In the genomic region with DNA sequence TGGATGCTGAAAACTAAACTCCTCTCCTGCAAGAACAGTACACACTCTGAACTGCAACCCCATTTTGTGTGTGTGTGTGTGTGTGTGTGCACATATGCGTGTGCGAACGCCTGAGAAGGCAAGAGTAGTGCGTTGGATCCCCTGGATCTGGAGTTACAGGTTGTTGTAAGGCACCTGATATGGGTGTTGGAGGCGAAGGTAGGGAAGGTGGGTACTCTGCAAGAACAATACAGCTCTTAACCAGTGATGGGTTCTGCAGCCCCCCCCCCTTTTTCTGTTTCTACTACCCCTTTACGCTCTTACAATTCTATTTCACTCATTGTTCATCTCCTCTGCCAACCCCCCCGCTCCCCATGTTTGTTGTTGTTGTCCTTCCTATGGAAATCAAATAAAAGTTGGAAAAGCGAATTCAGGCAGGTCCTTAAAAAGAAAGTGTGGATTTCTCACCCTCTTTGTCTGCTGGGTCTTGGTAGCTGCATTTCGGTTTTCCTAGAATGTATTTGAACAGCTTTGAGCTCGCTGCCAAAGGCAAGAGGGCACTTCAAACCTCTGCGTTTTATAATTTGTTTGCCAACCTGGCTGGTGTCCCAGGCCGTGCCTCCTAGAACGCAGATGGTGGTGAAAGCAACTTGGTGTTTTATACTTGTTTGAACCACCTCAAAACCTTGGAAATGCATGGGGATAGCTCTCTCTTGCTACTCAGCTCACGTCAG, we compare ENCODE assay signal across 11 mouse cellular contexts. TPM values are rescaled to one million over a fixed set of nuclear protein-coding genes. Genes with fewer than 3 reads are reported as not detected.
DNase-seq lines count a peak whose midpoint lies in the region; ATAC-seq and TF ChIP-seq lines count a peak whose summit lies in the region.
"Had no signal": no experiment of that assay in that cellular context is flagged by ENCODE, and none has a peak within 500 bp of the region (broad histone marks: within the 10 kb centered on the region; RNA-seq: fewer than 3 reads in every experiment).

No protein-coding gene starts in this region.

- DNase-seq in forebrain, embryonic 11.5 days (ENCODE audit: low spot score): no peak
- no peak for DNase-seq in midbrain, embryonic 10.5 days (ENCODE audit: low spot score)
- peak; percentile 38 for DNase-seq in kidney, postnatal 10 days
- DNase-seq in midbrain, postnatal 0 days (ENCODE audit: low spot score): peak; percentile 58
- DNase-seq in left cerebral cortex, adult 9 months (ENCODE audit: low spot score in 2 of 2): no peak
- DNase-seq in embryo, embryonic 11 days: no peak
- DNase-seq: cerebellum, adult 18-20 months; thymus, adult 18-20 months had no signal

- WGBS in forebrain, embryonic 15.5 days: 61% methylated on average over 14 of the region's 14 CpGs
- WGBS in forebrain, embryonic 11.5 days: 91% methylated on average over 14 of the region's 14 CpGs
- 89% methylated on average over 14 of the region's 14 CpGs for WGBS in midbrain, embryonic 10.5 days
- WGBS in midbrain, embryonic 16.5 days: 84% methylated on average over 14 of the region's 14 CpGs
- 77% methylated on average over 14 of the region's 14 CpGs for WGBS in midbrain, postnatal 0 days

- H3K4me3 ChIP-seq in forebrain, embryonic 15.5 days: no peak overlapping the region
- H3K4me3 ChIP-seq in forebrain, embryonic 11.5 days (ENCODE audit: low read depth, low read length): no peak overlapping the region
- H3K4me3 ChIP-seq in midbrain, embryonic 10.5 days: no peak overlapping the region
- no peak overlapping the region for H3K4me3 ChIP-seq in midbrain, embryonic 16.5 days (ENCODE audit: low read depth, low read length)
- no peak overlapping the region for H3K4me3 ChIP-seq in midbrain, postnatal 0 days (ENCODE audit: low read depth, low read length)
- H3K4me3 ChIP-seq: hindbrain, embryonic 13.5 days had no signal

- peak overlapping the region; percentile 23; the same call in 1 of the 2 replicates for H3K27ac ChIP-seq in forebrain, embryonic 15.5 days (replicated peaks)
- no peak overlapping the region for H3K27ac ChIP-seq in forebrain, embryonic 11.5 days (ENCODE audit: low read depth, low read length)
- H3K27ac ChIP-seq in midbrain, embryonic 10.5 days (replicated peaks): 0 out of 2 replicates have a peak overlapping the region, but pooled peaks have one; percentile 33
- H3K27ac ChIP-seq in midbrain, embryonic 16.5 days (ENCODE audit: low read length): no peak overlapping the region
- no peak overlapping the region for H3K27ac ChIP-seq in midbrain, postnatal 0 days (ENCODE audit: low read depth, low read length)
- H3K27ac ChIP-seq: hindbrain, embryonic 13.5 days had no signal

- TF ChIP-seq CTCF in midbrain, postnatal 0 days (IDR thresholded peaks at IDR 0.05): no peak

- H3K4me2 ChIP-seq in forebrain, embryonic 15.5 days (replicated peaks): no peak overlapping the region
- H3K4me2 ChIP-seq in forebrain, embryonic 11.5 days (ENCODE audit: low read depth, low read length, severe bottlenecking): no peak overlapping the region
- no peak overlapping the region for H3K4me2 ChIP-seq in midbrain, embryonic 16.5 days (ENCODE audit: low read length)
- no peak overlapping the region for H3K4me2 ChIP-seq in midbrain, postnatal 0 days (ENCODE audit: low read depth, low read length, poor library complexity, severe bottlenecking)
- H3K4me2 ChIP-seq: hindbrain, embryonic 13.5 days had no signal

- H3K36me3 ChIP-seq in forebrain, embryonic 15.5 days: no peaks in the 10 kb centered on the region
- H3K36me3 ChIP-seq in forebrain, embryonic 11.5 days (ENCODE audit: control insufficient read depth, insufficient read depth, low read length): no peaks in the 10 kb centered on the region
- H3K36me3 ChIP-seq in midbrain, embryonic 10.5 days: peaks cover 7% of the 10 kb centered on the region
- H3K36me3 ChIP-seq in midbrain, embryonic 16.5 days (ENCODE audit: control insufficient read depth, insufficient read depth, low read length): no peaks in the 10 kb centered on the region
- no peaks in the 10 kb centered on the region for H3K36me3 ChIP-seq in midbrain, postnatal 0 days (ENCODE audit: insufficient read depth, low read length)
- H3K36me3 ChIP-seq: hindbrain, embryonic 13.5 days had no signal

- peak; percentile 64 for ATAC-seq in forebrain, embryonic 15.5 days (replicated peaks)
- no peak for ATAC-seq in forebrain, embryonic 11.5 days (replicated peaks; ENCODE audit: low FRiP score)
- no peak for ATAC-seq in midbrain, embryonic 16.5 days
- ATAC-seq in midbrain, postnatal 0 days (ENCODE audit: low FRiP score): no peak

- no peaks in the 10 kb centered on the region for H3K27me3 ChIP-seq in forebrain, embryonic 15.5 days
- H3K27me3 ChIP-seq in forebrain, embryonic 11.5 days (ENCODE audit: control insufficient read depth, insufficient read depth, low read length): no peaks in the 10 kb centered on the region
- H3K27me3 ChIP-seq in midbrain, embryonic 10.5 days (ENCODE audit: low read depth, poor library complexity, severe bottlenecking): no peaks in the 10 kb centered on the region
- no peaks in the 10 kb centered on the region for H3K27me3 ChIP-seq in midbrain, embryonic 16.5 days (ENCODE audit: control insufficient read depth, insufficient read depth, low read depth, low read length)
- no peaks in the 10 kb centered on the region for H3K27me3 ChIP-seq in midbrain, postnatal 0 days (ENCODE audit: insufficient read depth, low read length)
- H3K27me3 ChIP-seq: hindbrain, embryonic 13.5 days had no signal

- H3K4me1 ChIP-seq in forebrain, embryonic 15.5 days: peaks cover 25% of the 10 kb centered on the region
- peaks cover 6% of the 10 kb centered on the region; the same call in 1 of the 2 replicates for H3K4me1 ChIP-seq in forebrain, embryonic 11.5 days (replicated peaks; ENCODE audit: control insufficient read depth, insufficient read depth, low read length)
- H3K4me1 ChIP-seq in midbrain, embryonic 10.5 days: peaks cover 78% of the 10 kb centered on the region
- peaks cover 45% of the 10 kb centered on the region for H3K4me1 ChIP-seq in midbrain, embryonic 16.5 days (ENCODE audit: control insufficient read depth, insufficient read depth, low read length)
- H3K4me1 ChIP-seq in midbrain, postnatal 0 days (ENCODE audit: insufficient read depth, low read length): peaks cover 7% of the 10 kb centered on the region

- no peaks in the 10 kb centered on the region for H3K9me3 ChIP-seq in forebrain, embryonic 15.5 days
- H3K9me3 ChIP-seq in forebrain, embryonic 11.5 days (ENCODE audit: control insufficient read depth, low read length): no peaks in the 10 kb centered on the region
- no peaks in the 10 kb centered on the region for H3K9me3 ChIP-seq in midbrain, embryonic 10.5 days (replicated peaks)
- H3K9me3 ChIP-seq in midbrain, embryonic 16.5 days (replicated peaks; ENCODE audit: control insufficient read depth, low read length, poor library complexity, severe bottlenecking): no peaks in the 10 kb centered on the region
- H3K9me3 ChIP-seq in midbrain, postnatal 0 days (ENCODE audit: low read length): no peaks in the 10 kb centered on the region
- H3K9me3 ChIP-seq: hindbrain, embryonic 13.5 days had no signal

- no peak overlapping the region for H3K9ac ChIP-seq in forebrain, embryonic 15.5 days (replicated peaks)
- no peak overlapping the region for H3K9ac ChIP-seq in forebrain, embryonic 11.5 days (ENCODE audit: low read length)
- H3K9ac ChIP-seq in midbrain, embryonic 16.5 days (ENCODE audit: low read depth, low read length): no peak overlapping the region
- H3K9ac ChIP-seq in midbrain, postnatal 0 days (replicated peaks; ENCODE audit: low read length, poor library complexity, severe bottlenecking): no peak overlapping the region
- H3K9ac ChIP-seq: hindbrain, embryonic 13.5 days had no signal

RNA-seq across cellular contexts. Expression of gene Cachd1, which starts 24.4 kb away (rescaled TPM):
- polyA plus RNA-seq in forebrain, embryonic 15.5 days (2015; fragmentation: Nextera tagmentation; extraction: Ambion mirVana): 18.1 and 20.3 TPM in 2 replicates
- polyA plus RNA-seq in forebrain, embryonic 11.5 days (2014; fragmentation: Nextera tagmentation; extraction: Ambion mirVana): 45.3 and 50.2 TPM in 2 replicates
- polyA plus RNA-seq in midbrain, embryonic 10.5 days (2016; fragmentation: Nextera tagmentation; extraction: Ambion mirVana): 34.8 and 42.7 TPM in 2 replicates
- polyA plus RNA-seq in midbrain, embryonic 16.5 days (2015; fragmentation: Nextera tagmentation; extraction: Ambion mirVana): 30.8 and 31.1 TPM in 2 replicates
- 52.2 and 59.8 TPM in 2 replicates for total RNA-seq in midbrain, postnatal 0 days (2014; rRNA removed)
- polyA plus RNA-seq in midbrain, postnatal 0 days (2015; fragmentation: Nextera tagmentation; extraction: Ambion mirVana): 25.1 and 26.5 TPM in 2 replicates

Comparison
In these comparisons a context has a peak if more than half of its experiments do, and no peak if none do; other contexts are left out.
1. H3K27ac ChIP-seq: peak in forebrain, embryonic 15.5 days (single experiment) and midbrain, embryonic 10.5 days (single experiment); none in forebrain, embryonic 11.5 days (single experiment), midbrain, embryonic 16.5 days (single experiment) and midbrain, postnatal 0 days (single experiment).
2. DNase-seq: peak in kidney, postnatal 10 days (single experiment) and midbrain, postnatal 0 days (single experiment); none in forebrain, embryonic 11.5 days (single experiment), midbrain, embryonic 10.5 days (single experiment), left cerebral cortex, adult 9 months (0 of 2) and embryo, embryonic 11 days (single experiment).